Mouse (Mus musculus) G1E (cell line): ENCODE data around the gene Clic1.

Experiments
- CTCF ChIP-seq: IDR thresholded peaks from 2 replicates; pipeline ENCODE4 v1.5.1; 2012; ENCODE audit warnings: low read depth, low read length, inconsistent platforms, mixed read lengths
- GATA1 ChIP-seq: IDR thresholded peaks from 2 replicates; pipeline ENCODE4 v1.6.1; 2012; ENCODE audit warnings: borderline replicate concordance, low read length, inconsistent platforms, mixed read lengths
- GATA2 ChIP-seq: IDR thresholded peaks from 2 replicates; pipeline ENCODE4 v1.6.1; 2012; ENCODE audit warnings: low read depth, low read length, inconsistent platforms, borderline replicate concordance
- POLR2AphosphoS5 ChIP-seq: IDR thresholded peaks from 2 replicates; pipeline ENCODE4 v1.6.1; 2012; ENCODE audit warnings: low read depth, low read length, inconsistent platforms; ENCODE audit not compliant: insufficient replicate concordance
- TAL1 ChIP-seq: conservative IDR thresholded peaks from 2 replicates; pipeline ENCODE4 v1.6.1; 2012; ENCODE audit warnings: low read depth, low read length, inconsistent platforms, mixed read lengths

- TF ChIP-seq GATA2 (no peak), GATA1 (no peak), CTCF (no peak), TAL1 (peak; percentile 56), POLR2AphosphoS5 (no peak)
Measured at GRCm38 (mm10) chr17:35104754-35105153, 55.0 kb downstream of the Clic1 start.
